Mouse (Mus musculus) liver, embryonic 12.5 days (tissue): ENCODE results near the gene M1ap. TPM values are rescaled to one million over a fixed set of nuclear protein-coding genes. Genes with fewer than 3 reads are reported as not detected.

Experiments used
- microRNA-seq: library from miRNA; unstranded; fragments of <30 nt; microRNA quantifications from one replicate; pipeline ENCODE4, GENCODE M21; 2017
- polyA plus RNA-seq: library from polyadenylated mRNA; unstranded; fragments of >200 nt; fragmentation: Nextera tagmentation; extraction: Ambion mirVana; gene quantifications from 2 replicates; pipeline ENCODE4 v1.2.1, GENCODE M21; 2016

M1ap gene
- polyA plus RNA-seq, 1 experiment from 2014 or later: 8.8 TPM

Small RNA genes within 50 kb of the gene (microRNA-seq; reads per million reads assigned to microRNA genes)
- 2.1 reads per million for gene Mir7040

Other genes with a start within 250 kb of the M1ap start
- 80.8 and 81.1 TPM in 2 replicates for gene Pole4, start 241.5 kb upstream of the M1ap start, polyA plus RNA-seq
- 10.1 and 11.1 TPM in 2 replicates for gene Hk2, start 172.4 kb upstream of the M1ap start, polyA plus RNA-seq
- gene Sema4f, start 7.1 kb upstream of the M1ap start, polyA plus RNA-seq: 0.16 and 0.19 TPM in 2 replicates
- 22.2 and 22.6 TPM in 2 replicates for gene Dok1, start 86.6 kb downstream of the M1ap start, polyA plus RNA-seq
- gene Loxl3, start 87.3 kb downstream of the M1ap start, polyA plus RNA-seq: 3.1 and 3.2 TPM in 2 replicates
- gene Aup1, start 107.6 kb downstream of the M1ap start, polyA plus RNA-seq: 215 and 233 TPM in 2 replicates
- 147 and 154 TPM in 2 replicates for gene Htra2, start 108.4 kb downstream of the M1ap start, polyA plus RNA-seq
- gene Dqx1, start 110.9 kb downstream of the M1ap start, polyA plus RNA-seq: 5.0 and 5.4 TPM in 2 replicates
- gene Tlx2, start 123.4 kb downstream of the M1ap start, polyA plus RNA-seq: 0.11 and 0.42 TPM in 2 replicates
- 20.8 and 23.3 TPM in 2 replicates for gene Pcgf1, start 131.0 kb downstream of the M1ap start, polyA plus RNA-seq
- 0.25 and 0.44 TPM in 2 replicates for gene Lbx2, start 139.5 kb downstream of the M1ap start, polyA plus RNA-seq
- 1.5 and 1.9 TPM in 2 replicates for gene Ccdc142, start 154.7 kb downstream of the M1ap start, polyA plus RNA-seq
- gene Gm42688, start 154.7 kb downstream of the M1ap start, polyA plus RNA-seq: 2.3 TPM in 2 replicates
- 101 and 105 TPM in 2 replicates for gene Mrpl53, start 162.1 kb downstream of the M1ap start, polyA plus RNA-seq
- 83.5 and 86.9 TPM in 2 replicates for gene Mogs, start 168.6 kb downstream of the M1ap start, polyA plus RNA-seq
- gene Wbp1, start 174.7 kb downstream of the M1ap start, polyA plus RNA-seq: 35.0 and 37.9 TPM in 2 replicates
- 12.1 and 13.0 TPM in 2 replicates for gene Ino80b, start 178.5 kb downstream of the M1ap start, polyA plus RNA-seq
- gene Rtkn, start 188.6 kb downstream of the M1ap start, polyA plus RNA-seq: 11.8 and 12.6 TPM in 2 replicates
- 0.81 and 1.1 TPM in 2 replicates for gene Wdr54, start 209.5 kb downstream of the M1ap start, polyA plus RNA-seq
- gene 1700003E16Rik, start 209.5 kb downstream of the M1ap start, polyA plus RNA-seq: 0.19 and 0.35 TPM in 2 replicates
- 46.9 and 48.2 TPM in 2 replicates for gene Dctn1, start 219.0 kb downstream of the M1ap start, polyA plus RNA-seq